Mouse (Mus musculus): ENCODE data around the gene Wipf1.

GRCm38 (mm10) chr2:73566162-73566561 is 36.6 kb upstream of the Wipf1 start:
- no peak for TF ChIP-seq POLR2A (IDR thresholded peaks at IDR 0.05; ENCODE audit: borderline replicate concordance, low read depth, low read length)
- TF ChIP-seq CTCF (IDR thresholded peaks at IDR 0.05; ENCODE audit: low read depth, low read length): peak; percentile 88
